Mouse (Mus musculus): ENCODE results near the gene Plac1.
"Not testable (repeated sequence)": the region's sequence is repeated elsewhere in the genome, so short reads cannot be mapped to it uniquely, and the experiment has no call there.

Gene Plac1

DNA sequence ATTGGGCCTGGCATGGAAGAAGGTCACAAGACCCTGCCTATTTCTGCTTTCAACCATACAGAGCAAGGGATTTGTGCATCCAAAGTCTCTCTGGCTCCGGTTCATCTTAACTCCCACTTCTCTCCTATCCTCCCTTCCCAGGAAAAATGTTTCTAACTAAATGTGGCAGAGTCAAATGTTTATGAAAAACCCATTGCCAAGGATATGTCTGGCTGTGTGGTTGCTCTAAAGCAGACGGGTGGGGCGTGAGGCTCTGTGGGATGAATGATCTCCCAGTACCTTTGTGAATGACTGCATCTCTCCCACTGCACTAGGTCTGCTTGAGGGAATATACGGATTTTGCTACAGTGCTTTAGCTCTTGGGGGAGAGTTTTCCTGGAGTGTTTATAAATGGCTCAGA is 193.9 kb downstream of the Plac1 start:
- no peak for DNase-seq (ENCODE audit: low spot score)

DNA sequence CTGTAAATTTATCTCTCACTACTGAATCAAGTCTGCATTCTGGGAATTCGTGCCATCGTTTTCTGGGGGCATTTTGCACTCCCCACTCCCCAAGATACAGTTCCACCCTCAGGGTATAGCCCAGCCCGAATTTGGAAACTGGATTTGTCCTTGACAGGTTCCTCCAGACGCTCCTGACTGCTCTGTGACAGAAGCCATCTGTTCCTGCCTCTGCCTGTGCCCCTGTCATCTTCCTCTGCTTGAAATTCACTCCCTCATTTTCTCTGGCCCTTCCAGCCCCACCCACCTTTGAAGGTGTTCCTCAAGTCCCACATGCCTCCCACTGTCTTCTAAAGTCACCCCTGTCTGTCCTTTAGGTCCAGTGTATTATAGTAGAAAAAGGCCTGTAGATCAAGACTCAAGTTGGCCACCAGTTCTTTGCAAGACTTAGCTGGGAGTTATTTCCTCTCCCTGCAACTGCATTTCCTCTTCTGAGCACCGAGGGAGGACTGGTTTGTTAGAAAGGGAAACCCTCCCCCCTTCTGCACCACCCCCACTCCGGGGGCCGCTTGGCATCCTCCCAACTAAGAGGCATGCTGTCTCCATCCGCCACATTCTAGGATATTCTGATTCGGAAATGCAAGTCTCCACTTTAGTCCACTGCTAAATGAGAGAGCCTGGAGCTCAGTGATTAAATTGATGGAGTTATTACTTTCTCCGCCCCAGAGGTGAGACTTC is 194.6 kb downstream of the Plac1 start:
- DNase-seq (ENCODE audit: low spot score), result no peak

DNA sequence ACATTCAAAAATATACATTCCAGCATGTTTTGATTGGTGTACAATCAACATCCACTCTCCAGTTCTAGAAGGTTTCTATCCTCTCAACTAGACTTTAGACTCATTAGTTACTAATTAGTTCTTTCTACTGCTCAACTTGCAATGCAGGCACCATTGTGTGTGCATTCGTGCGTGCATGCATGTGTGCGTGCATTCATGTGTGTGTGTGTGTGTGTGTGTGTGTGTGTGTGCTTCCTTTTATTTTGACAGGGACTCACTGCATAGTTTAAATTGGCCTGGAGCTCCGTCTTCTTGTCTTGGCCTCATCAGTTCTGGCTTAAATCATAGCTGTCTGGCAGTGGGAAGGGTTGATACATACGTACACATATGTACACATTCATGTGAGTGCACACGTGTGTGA is 198.9 kb downstream of the Plac1 start:
- no peak for DNase-seq (ENCODE audit: low spot score)

DNA sequence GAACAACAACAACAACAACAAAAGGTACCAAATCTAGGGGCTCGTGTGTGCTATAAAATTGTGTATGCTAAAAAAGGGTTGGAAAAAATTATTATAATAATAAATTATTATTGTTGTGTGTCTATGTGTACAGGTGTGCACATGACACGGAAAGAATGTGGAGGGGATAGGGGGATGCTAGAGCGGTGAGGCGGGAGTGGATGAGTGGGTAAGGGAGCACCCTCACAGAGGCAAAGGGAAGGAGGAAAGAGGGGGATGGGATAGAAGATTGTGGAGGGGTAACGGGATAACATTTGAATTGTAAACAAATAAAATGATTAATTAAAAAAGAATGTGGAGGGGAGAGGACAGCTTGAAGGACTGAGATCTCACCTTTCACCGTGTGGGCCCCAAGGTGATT is 199.8 kb downstream of the Plac1 start:
- DNase-seq (ENCODE audit: low spot score), result no peak

DNA sequence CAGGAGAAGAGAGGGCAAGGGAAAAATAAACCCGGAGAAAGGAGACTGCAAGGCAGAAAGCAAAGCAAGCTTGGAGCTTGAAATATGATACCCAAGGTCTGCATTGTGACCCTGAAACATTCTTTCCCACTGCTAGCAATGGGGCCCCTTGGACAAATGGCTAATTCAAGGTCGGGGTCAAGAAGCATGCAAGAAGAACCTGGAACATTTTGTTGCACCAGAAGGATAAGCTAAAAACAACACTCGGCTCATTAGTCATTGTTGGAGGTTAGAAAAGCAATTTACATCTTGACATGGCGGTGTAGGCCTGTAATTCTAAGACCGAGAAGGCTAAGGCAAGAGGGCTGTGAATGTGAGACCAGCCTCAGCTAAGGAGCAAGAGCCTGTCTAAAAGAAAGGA is 200.3 kb downstream of the Plac1 start:
- DNase-seq (ENCODE audit: low spot score), result no peak

DNA sequence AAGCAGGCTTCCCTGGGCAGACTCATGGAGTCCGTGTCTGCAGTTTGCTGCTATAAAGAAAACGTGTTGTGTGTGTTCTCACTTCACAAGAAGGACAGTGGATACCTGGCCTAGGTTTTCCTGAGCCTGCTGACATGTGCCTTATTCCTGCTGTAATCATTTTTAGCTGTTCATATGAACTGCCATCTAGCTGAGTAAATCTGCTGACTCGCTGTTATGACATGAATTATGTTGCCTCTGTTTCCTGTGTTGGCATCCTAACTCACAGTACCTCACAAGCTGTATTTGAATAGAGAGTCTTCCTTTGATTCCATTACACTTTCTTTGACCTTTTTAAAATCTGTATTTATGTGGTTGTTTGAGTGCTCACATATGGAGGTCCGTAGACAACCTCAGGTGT is 201.7 kb downstream of the Plac1 start:
- no peak for DNase-seq (ENCODE audit: low spot score)

DNA sequence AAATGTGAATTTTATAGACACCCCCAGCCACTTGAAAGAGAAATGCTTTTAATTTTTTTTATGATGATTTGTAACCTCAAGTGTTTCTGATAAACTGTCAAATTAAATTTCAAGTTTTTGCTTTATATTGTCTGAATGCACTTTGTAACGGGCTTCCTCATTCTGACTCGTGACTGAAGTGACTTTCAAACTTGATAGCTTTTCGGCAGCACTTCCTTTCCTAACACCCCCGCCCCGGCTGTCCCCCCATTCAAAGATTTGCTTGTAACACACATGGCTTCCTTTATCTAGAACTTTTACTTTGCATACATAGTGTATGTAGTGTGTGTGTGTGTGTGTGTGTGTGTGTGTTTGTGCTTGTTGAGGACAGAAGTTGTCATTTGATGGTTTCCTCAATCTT is 210.4 kb downstream of the Plac1 start:
- DNase-seq (ENCODE audit: low spot score), result no peak

DNA sequence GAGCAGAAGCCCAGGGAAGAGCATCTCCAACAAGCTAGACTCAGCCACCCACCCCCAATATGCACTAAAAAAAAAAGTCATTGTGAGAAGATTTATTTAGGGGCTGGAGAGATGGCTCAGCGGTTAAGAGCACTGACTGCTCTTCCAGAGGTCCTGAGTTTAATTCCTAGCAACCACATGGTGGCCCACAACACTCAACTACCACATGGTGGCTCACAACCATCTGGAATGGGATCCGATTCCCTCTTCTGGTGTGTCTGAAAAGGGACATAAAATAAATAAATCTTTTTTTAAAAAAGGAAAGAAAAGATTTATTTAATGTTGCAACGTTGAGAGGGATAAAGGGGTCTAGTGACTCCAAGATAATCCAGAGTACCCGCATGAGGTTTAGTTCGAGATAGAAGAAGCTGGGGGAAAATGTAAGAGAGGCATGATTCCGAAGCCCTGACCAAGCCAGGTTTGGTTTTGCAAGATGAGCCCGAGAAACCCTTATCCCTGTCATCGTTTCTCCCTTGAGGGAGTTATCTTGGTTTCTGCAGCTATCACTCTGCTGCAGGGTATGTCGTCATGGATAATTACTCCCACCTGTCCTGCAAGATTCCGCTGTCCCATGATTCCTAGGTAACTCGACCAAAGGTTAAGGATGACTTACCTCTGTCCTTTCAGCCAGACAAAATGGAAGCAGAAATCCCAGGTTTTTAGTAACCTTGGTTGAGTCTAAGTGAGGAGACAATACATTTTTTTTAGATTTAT is 214.3 kb downstream of the Plac1 start:
- no peak for DNase-seq (ENCODE audit: low spot score)

DNA sequence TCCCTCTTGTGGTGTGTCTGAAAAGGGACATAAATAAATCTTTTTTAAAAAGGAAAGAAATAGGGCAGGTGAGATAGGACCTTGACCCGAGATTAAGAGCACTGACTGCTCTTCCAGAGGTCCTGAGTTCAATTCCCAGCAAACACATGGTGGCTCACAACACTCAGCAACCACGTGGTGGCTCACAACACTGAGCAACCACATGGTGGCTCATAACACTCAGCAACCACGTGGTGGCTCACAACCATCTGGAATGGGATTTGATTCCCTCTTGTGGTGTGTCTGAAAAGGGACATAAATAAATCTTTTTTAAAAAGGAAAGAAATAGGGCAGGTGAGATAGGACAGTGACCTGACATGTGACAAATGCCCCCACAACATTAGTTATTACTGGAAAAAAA is 215.6 kb downstream of the Plac1 start:
- DNase-seq (ENCODE audit: low spot score), result not testable (repeated sequence)

DNA sequence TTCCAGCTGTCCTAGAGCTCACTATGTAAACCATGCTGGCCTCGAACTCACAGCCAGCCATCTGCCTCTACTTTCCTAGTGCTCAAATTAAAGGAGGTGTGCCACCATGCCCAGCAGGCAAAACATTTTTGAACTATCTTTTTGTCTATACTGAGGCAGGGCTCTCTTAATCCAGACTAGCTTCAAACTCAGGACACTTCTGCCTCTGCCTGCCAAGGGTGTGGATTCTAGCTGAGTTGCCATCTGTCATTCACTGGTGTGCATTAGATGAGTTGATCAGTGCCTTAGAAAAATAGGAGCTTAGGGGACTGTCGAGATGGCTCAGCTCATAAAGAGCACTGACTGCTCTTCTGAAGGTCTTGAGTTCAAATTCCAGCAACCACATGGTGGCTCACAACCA is 216.9 kb downstream of the Plac1 start:
- DNase-seq (ENCODE audit: low spot score), result no peak
